Mouse (Mus musculus): ENCODE measurements at regions not wholly inside any gene's neighbourhood (a gene's known extent, or its start where the extent isn't known, plus 50 kb on each side); places are given as distances from the start of the nearest gene placed in this dataset.

DNA sequence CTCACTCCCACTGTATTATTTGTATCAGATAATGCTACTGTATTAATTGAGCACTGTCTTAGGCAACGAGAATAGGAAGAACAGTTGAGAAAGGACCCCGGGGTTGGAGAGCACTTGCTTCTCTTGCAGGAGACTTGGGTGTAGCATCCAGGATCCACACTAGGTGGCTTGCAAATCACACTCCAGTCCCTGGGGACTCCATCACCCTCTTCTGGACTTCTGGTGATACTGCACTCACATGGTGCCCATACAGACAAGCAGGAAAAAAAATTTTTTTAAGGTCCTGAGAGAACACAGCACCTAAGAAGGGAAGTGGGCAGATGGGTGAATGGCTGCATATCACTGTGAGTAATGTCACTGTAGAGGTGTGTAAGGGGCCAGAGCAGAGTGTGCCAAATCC is 273.8 kb downstream of the 1500009L16Rik start:
- TF ChIP-seq CTCF (IDR thresholded peaks at IDR 0.05; ENCODE audit: low read depth, low read length): no peak
- no peak for TF ChIP-seq GATA1 (IDR thresholded peaks at IDR 0.05; ENCODE audit: borderline replicate concordance, low read length)

All from G1E (cell line).